Mouse (Mus musculus) gastrocnemius, postnatal 25 days (tissue): ENCODE results near the gene Olfr433. TPM values are rescaled to one million over a fixed set of nuclear protein-coding genes. Genes with fewer than 3 reads are reported as not detected.

Source experiments
- total RNA-seq, 2 experiments: library from RNA; stranded (reverse); gene quantifications; 1 replicate in 1 of 2; 2 replicates in 1 of 2; pipeline ENCODE4 v1.2.3; 2021

Gene Olfr433
- total RNA-seq, 2 experiments from 2014 or later, result not detected

Other genes starting within 250 kb of the Olfr433 start
- gene Ifi211, start 127.7 kb upstream of the Olfr433 start, total RNA-seq, result 1 to 10 TPM; 1.5 to 3.0 TPM
- 1 to 10 TPM; 3.8 to 4.6 TPM for gene Mndal, start 98.2 kb upstream of the Olfr433 start, total RNA-seq
- 1 to 10 TPM; 4.0 to 5.2 TPM for gene Ifi203, start 98.0 kb upstream of the Olfr433 start, total RNA-seq
- not detected for gene Ifi202b, start 58.0 kb upstream of the Olfr433 start, total RNA-seq
- 10 to 100 TPM in 1 of 2 experiments, 1 to 10 TPM in 1; 3.7 to 11.7 TPM for gene Ifi205, start 8.9 kb upstream of the Olfr433 start, total RNA-seq
- not detected for gene Olfr432, start 8.5 kb downstream of the Olfr433 start, total RNA-seq
- gene Olfr430, start 25.9 kb downstream of the Olfr433 start, total RNA-seq, result not detected
- gene Olfr429, start 43.6 kb downstream of the Olfr433 start, total RNA-seq, result not detected
- gene Olfr427, start 56.2 kb downstream of the Olfr433 start, total RNA-seq, result not detected
- gene Olfr231, start 80.5 kb downstream of the Olfr433 start, total RNA-seq, result not detected
- gene Olfr424, start 90.8 kb downstream of the Olfr433 start, total RNA-seq, result not detected
- gene Olfr420, start 114.9 kb downstream of the Olfr433 start, total RNA-seq, result not detected
- under 1 TPM; 0.08 to 0.67 TPM for gene Spta1, start 132.1 kb downstream of the Olfr433 start, total RNA-seq
- not detected for gene Olfr419, start 211.4 kb downstream of the Olfr433 start, total RNA-seq